Mouse (Mus musculus): ENCODE data around the gene Uso1. TPM values are rescaled to one million over a fixed set of nuclear protein-coding genes. Genes with fewer than 3 reads are reported as not detected.

The Uso1 gene
- polyA plus RNA-seq (2015; fragmentation: Nextera tagmentation; extraction: Ambion mirVana): 31.0 and 31.7 TPM in 2 replicates

GRCm38 (mm10) chr5:92137239-92138046 is at the start of gene Uso1:
TSS of gene Uso1 (plus strand) at chr5:92137938.

GRCm38 (mm10) chr5:92215308-92215707 is 77.6 kb downstream of the Uso1 start, which contains the start of gene U90926:
TSS of gene U90926 (minus strand) at chr5:92215408.

Other genes with a start within 250 kb of the Uso1 start
- 81.4 and 86.2 TPM in 2 replicates for gene Rchy1, start 174.9 kb upstream of the Uso1 start, polyA plus RNA-seq (2015; fragmentation: Nextera tagmentation; extraction: Ambion mirVana)
- gene Odaph, start 150.5 kb upstream of the Uso1 start, polyA plus RNA-seq (2015; fragmentation: Nextera tagmentation; extraction: Ambion mirVana): 0.64 and 0.77 TPM in 2 replicates
- gene Cdkl2, start 94.1 kb upstream of the Uso1 start, polyA plus RNA-seq (2015; fragmentation: Nextera tagmentation; extraction: Ambion mirVana): 29.5 and 30.2 TPM in 2 replicates
- 257 and 261 TPM in 2 replicates for gene G3bp2, start 54.2 kb upstream of the Uso1 start, polyA plus RNA-seq (2015; fragmentation: Nextera tagmentation; extraction: Ambion mirVana)
- gene U90926, start 77.5 kb downstream of the Uso1 start, polyA plus RNA-seq (2015; fragmentation: Nextera tagmentation; extraction: Ambion mirVana): not detected in 2 replicates
- gene Ppef2, start 118.3 kb downstream of the Uso1 start, polyA plus RNA-seq (2015; fragmentation: Nextera tagmentation; extraction: Ambion mirVana): 0.37 and 0.50 TPM in 2 replicates
- 29.1 and 32.1 TPM in 2 replicates for gene Naaa, start 140.2 kb downstream of the Uso1 start, polyA plus RNA-seq (2015; fragmentation: Nextera tagmentation; extraction: Ambion mirVana)
- 25.6 and 26.0 TPM in 2 replicates for gene Sdad1, start 172.5 kb downstream of the Uso1 start, polyA plus RNA-seq (2015; fragmentation: Nextera tagmentation; extraction: Ambion mirVana)
- not detected in 2 replicates for gene Cxcl9, start 190.1 kb downstream of the Uso1 start, polyA plus RNA-seq (2015; fragmentation: Nextera tagmentation; extraction: Ambion mirVana)
- 30.3 and 31.2 TPM in 2 replicates for gene Art3, start 193.9 kb downstream of the Uso1 start, polyA plus RNA-seq (2015; fragmentation: Nextera tagmentation; extraction: Ambion mirVana)
- 0.23 and 1.2 TPM in 2 replicates for gene Cxcl10, start 211.0 kb downstream of the Uso1 start, polyA plus RNA-seq (2015; fragmentation: Nextera tagmentation; extraction: Ambion mirVana)